Mouse (Mus musculus) hindbrain, embryonic 14.5 days (tissue): ENCODE measurements around the gene Hikeshi. TPM values are rescaled to one million over a fixed set of nuclear protein-coding genes. Genes with fewer than 3 reads are reported as not detected.

ENCODE experiments used
- ATAC-seq: fragments of 200-750 bp; cut with Nextera tagmentation; 2 replicates; pipeline ENCODE4 v1.8.0; 2017; ENCODE audit warnings: moderate number of reproducible peaks, mild to moderate bottlenecking, moderate TSS enrichment, moderate library complexity; ENCODE audit not compliant: low FRiP score
- DNase-seq: peaks from one replicate; pipeline ENCODE4 v3.0.0-alpha.2; 2015; ENCODE audit warnings: low spot score
- H3K27ac ChIP-seq: fragments of 300-500 bp; sonication (generic); 2 replicates; pipeline ENCODE4 v1.5.1; 2014; ENCODE audit warnings: mild to moderate bottlenecking, moderate library complexity
- H3K27me3 ChIP-seq: fragments of 300-500 bp; sonication (generic); 2 replicates; pipeline ENCODE4 v1.6.1; 2014; ENCODE audit warnings: mild to moderate bottlenecking, low read length, mixed read lengths; ENCODE audit not compliant: control insufficient read depth, insufficient read depth
- H3K36me3 ChIP-seq: fragments of 300-500 bp; sonication (generic); replicated peaks from 2 replicates; pipeline ENCODE4 v1.6.1; 2014; ENCODE audit not compliant: control insufficient read depth, insufficient read depth
- H3K4me1 ChIP-seq: fragments of 300-500 bp; sonication (generic); replicated peaks from 2 replicates; pipeline ENCODE4 v1.6.1; 2014; ENCODE audit warnings: antibody characterized with exemption, low read length, mixed read lengths; ENCODE audit not compliant: control insufficient read depth, insufficient read depth
- H3K4me2 ChIP-seq: fragments of 300-500 bp; sonication (generic); replicated peaks from 2 replicates; pipeline ENCODE4 v1.6.1; 2014; ENCODE audit warnings: mild to moderate bottlenecking, moderate library complexity
- H3K4me3 ChIP-seq: fragments of 300-500 bp; sonication (generic); replicated peaks from 2 replicates; pipeline ENCODE4 v1.5.1; 2014; ENCODE audit warnings: mild to moderate bottlenecking, low read length
- H3K9ac ChIP-seq: fragments of 300-500 bp; sonication (generic); 2 replicates; pipeline ENCODE4 v1.6.1; 2014
- H3K9me3 ChIP-seq: fragments of 300-500 bp; sonication (generic); 2 replicates; pipeline ENCODE4 v1.6.1; 2016; ENCODE audit warnings: low read length; ENCODE audit not compliant: control insufficient read depth
- WGBS: fragments of 180-500 bp; shearing (Covaris S2); extraction: QIAGEN DNeasy Blood & Tissue Kit; methylation state at CpG from one replicate; pipeline ENCODE4 v1.1.7; 2014; 5-methylcytosine and 5-hydroxymethylcytosine counted together
- polyA plus RNA-seq: library from polyadenylated mRNA; unstranded; fragments of >200 nt; fragmentation: Nextera tagmentation; extraction: Ambion mirVana; gene quantifications from 2 replicates; pipeline ENCODE4 v1.2.1, GENCODE M21; 2014

Gene Hikeshi
- 128 and 145 TPM in 2 replicates for polyA plus RNA-seq

DNA sequence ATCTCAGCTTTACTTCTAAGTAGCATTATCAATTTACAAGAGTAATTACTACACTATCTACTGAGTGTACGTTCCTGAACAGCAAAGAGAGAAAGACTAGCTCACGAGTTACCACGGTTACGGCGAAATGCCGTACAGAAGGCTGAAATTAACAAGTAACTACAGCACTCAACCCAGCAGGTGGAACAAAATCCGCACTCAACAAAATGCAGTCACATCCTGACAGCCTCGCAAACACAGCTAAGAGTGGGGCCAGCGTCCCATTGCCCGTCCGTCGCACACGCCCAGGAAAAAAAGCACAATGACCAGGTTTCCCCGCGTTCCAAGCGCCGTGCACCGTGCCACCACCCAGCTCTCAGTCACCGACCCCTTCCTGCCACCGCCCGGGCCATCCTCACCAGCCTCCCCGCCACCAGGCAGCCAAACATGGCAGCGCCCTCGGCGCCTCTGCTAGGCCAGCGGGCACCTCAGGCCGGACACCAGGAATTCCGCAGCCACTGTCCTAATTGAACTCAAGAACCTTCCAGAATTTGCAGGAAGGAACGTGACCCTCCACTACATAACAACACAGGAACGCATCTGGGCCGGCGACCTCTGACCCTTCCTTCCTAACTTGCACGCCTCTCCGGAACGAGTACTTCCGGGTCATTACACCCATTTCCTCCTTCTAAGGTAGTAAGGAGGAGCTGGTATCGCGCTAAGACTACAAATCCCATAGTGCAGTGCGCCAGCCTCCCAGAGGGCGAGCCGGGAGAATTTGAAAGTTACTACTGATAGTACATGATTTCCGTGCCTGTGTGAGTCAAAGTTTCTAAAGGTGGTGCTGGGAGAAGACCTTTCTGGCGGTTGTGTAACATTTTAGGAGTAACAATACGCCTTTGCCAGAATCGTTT is at the start of gene Hikeshi:
Hikeshi (minus strand) TSS at position 634 of the 893 bp plus-strand sequence.
- peak; percentile 99 for ATAC-seq
- peak within 1 kb of the TSS; percentile 81 for H3K9ac ChIP-seq
- under 1% methylated on average over 43 of the region's 45 CpGs for WGBS
- peak within 1 kb of the TSS; percentile 87 for H3K27ac ChIP-seq
- H3K27me3 ChIP-seq, result no peaks in the 10 kb centered on the region
- H3K4me1 ChIP-seq, result peaks cover 8% of the 10 kb centered on the region
- no peaks in the 10 kb centered on the region for H3K9me3 ChIP-seq
- H3K36me3 ChIP-seq, result no peaks in the 10 kb centered on the region
- peak within 1 kb of the TSS; percentile 77 for H3K4me2 ChIP-seq
- DNase-seq, result peak; percentile 98
- peak within 1 kb of the TSS; percentile 87 for H3K4me3 ChIP-seq

DNA sequence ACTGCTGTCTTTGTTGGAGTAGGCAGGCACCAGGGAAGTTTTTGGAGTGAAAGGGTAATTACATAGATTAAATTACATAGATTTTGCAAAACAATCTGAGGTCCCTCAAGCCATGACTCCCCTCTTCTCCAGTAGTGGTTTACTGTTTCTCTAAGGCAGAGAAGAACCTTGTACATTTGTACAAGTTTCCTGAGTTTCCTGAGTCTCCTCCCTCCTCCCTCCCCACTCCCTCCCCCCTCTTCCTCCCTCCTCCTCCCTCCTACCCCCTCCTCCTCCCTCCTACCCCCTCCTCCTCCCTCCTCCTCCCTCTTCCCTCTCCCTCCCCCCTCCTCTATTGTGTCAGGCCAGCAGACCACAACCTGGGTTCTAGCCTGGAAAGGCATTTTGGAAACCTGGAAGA is 43.4 kb upstream of the Hikeshi start:
- DNase-seq (no peak), ATAC-seq (no peak)
- Histone ChIP-seq H3K27me3 (no peaks in the 10 kb centered on the region), H3K36me3 (no peaks in the 10 kb centered on the region), H3K4me2 (no peak overlapping the region), H3K27ac (no peak overlapping the region), H3K4me1 (peaks cover 3% of the 10 kb centered on the region; the same call in 1 of the 2 replicates), H3K4me3 (no peak overlapping the region), H3K9ac (no peak overlapping the region), H3K9me3 (no peaks in the 10 kb centered on the region)

DNA sequence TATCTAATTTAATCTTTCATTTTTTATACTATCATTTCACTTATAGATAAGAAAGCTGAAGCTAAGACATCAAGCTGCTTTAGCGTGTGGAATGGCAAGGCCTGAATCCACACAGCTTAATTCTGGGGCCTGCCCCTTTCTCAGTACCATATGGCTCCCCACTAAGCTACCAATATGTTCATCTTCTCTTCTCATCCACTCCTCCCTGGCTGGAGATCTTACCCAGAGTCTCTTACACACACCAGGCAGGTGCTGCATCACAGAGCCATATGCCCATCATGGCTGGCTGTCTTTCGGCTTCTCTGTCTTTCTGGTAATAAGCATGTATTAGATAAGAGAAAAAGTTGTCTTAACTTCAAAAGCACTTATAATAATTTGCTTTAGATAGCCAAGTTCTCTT is 42.4 kb upstream of the Hikeshi start:
- 89% methylated on average over 2 of the region's 2 CpGs for WGBS

DNA sequence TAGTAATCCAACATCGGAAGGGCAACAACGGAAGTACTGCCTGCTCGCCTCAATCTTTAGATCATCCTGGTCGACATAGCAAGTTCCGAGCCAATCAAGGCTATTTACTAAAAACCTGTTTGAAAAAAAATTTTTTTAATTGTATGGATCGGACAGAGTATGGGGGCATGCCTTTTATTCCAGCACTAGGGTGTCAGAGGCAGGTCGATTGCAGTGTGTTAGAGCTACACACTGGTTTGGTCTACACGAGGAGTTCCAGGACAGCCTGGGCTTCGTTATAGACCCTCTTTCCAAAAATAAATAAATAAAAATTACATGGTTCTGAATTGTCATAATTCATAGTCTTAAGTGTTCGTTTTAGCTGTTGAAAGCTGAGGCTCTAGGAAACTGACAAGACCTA is 40.6 kb upstream of the Hikeshi start:
- peak overlapping the region; percentile 67 for H3K9ac ChIP-seq
- H3K9me3 ChIP-seq, result no peaks in the 10 kb centered on the region
- peak overlapping the region; percentile 79 for H3K4me3 ChIP-seq
- H3K36me3 ChIP-seq, result no peaks in the 10 kb centered on the region
- H3K27ac ChIP-seq, result peak overlapping the region; percentile 95
- H3K4me1 ChIP-seq, result peaks cover 13% of the 10 kb centered on the region
- ATAC-seq, result peak; percentile 29
- H3K4me2 ChIP-seq, result peak overlapping the region; percentile 80
- DNase-seq, result no peak
- no peaks in the 10 kb centered on the region for H3K27me3 ChIP-seq
- WGBS, result 14% methylated on average over 10 of the region's 10 CpGs

More for the DNA sequence above, 42.4 kb upstream of the Hikeshi start:
- ATAC-seq (no peak), DNase-seq (no peak)
- H3K4me2 ChIP-seq, result no peak overlapping the region
- no peaks in the 10 kb centered on the region for H3K27me3 ChIP-seq
- no peaks in the 10 kb centered on the region for H3K36me3 ChIP-seq
- no peaks in the 10 kb centered on the region for H3K9me3 ChIP-seq
- H3K4me1 ChIP-seq, result peaks cover 12% of the 10 kb centered on the region
- H3K27ac ChIP-seq, result no peak overlapping the region
- no peak overlapping the region for H3K9ac ChIP-seq
- H3K4me3 ChIP-seq, result no peak overlapping the region

DNA sequence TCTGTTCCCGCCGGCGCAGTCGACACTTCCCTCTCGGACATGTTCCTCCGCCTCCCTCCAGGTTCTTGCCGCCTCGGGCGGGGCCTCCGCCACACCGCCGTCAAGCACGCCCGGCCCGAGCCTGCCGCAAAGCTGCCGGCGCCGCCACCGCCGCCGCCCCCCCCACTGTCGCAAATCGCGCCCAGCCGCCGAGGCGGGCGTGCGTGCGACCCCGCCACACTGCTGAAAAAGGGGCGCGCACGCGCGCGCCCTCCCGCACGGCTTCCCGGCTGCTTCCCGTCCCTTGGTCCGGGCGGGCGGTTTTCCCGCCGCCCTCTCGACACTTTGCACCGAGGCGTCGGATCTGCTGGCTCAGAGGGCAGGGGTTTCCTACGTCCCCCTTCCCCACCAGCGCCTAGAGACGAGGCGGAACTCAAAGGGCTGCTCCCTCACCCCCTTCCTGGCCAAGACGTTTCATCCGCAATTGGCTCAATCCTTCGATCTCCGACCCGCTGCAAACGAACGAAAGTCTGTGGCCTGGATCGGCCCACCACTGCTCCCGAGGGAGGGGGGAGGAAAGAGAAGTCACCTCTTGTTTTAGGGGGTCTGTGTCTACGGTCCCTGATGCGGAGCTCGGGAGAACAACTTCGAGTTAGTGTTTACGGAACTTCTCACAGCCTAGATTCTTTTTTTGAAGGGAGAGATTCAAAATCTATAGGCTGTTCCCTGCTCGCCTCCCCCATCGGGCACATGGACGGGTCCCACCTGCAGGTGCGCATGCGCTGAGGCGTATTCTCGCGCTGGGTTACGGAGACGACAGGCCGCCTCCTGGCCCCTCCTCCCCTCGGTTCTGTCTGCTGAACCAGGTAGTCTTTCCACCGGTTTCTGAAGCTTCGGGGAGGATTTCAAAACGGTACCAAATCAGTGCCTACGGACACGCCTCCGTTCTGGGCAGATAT is 39.8 kb upstream of the Hikeshi start, which contains the start of gene Eed:
Eed (minus strand) TSS at position 499 of the 938 bp plus-strand sequence.
- WGBS, result under 1% methylated on average over 86 of the region's 87 CpGs
- no peaks in the 10 kb centered on the region for H3K27me3 ChIP-seq
- H3K9me3 ChIP-seq, result no peaks in the 10 kb centered on the region
- H3K4me3 ChIP-seq, result peak within 1 kb of the TSS; percentile 79
- peak within 1 kb of the TSS; percentile 95 for H3K27ac ChIP-seq
- H3K4me1 ChIP-seq, result peaks cover 13% of the 10 kb centered on the region
- DNase-seq (peak; percentile 97), ATAC-seq (peak; percentile 93)
- H3K9ac ChIP-seq, result peak within 1 kb of the TSS; percentile 67
- H3K36me3 ChIP-seq, result peaks cover 7% of the 10 kb centered on the region
- peak within 1 kb of the TSS; percentile 80 for H3K4me2 ChIP-seq

DNA sequence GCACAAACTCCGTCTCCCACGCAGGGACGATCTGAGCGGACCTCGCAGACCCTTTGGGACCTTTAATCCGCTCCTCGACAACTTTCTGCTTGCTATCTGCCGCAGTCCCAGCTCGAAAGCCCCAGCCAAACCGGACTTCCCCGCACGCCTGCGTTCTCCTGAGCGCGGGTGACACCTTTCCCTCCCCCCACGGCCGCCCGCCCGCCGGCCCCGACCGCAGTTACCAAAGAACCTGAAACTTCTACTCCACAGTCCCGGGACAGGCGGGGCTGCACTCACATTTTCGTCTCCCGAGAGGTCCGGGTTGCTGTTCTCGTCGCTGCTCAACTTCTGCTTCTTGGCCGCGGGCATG is 39.1 kb upstream of the Hikeshi start:
- ATAC-seq (no peak), DNase-seq (no peak)
- H3K9me3 ChIP-seq, result no peaks in the 10 kb centered on the region
- no peaks in the 10 kb centered on the region for H3K27me3 ChIP-seq
- peaks cover 12% of the 10 kb centered on the region for H3K36me3 ChIP-seq
- peak overlapping the region; percentile 79 for H3K4me3 ChIP-seq
- H3K27ac ChIP-seq, result peak overlapping the region; percentile 95
- under 1% methylated on average over 31 of the region's 31 CpGs for WGBS
- peak overlapping the region; percentile 80 for H3K4me2 ChIP-seq
- H3K9ac ChIP-seq, result peak overlapping the region; percentile 67
- H3K4me1 ChIP-seq, result peaks cover 13% of the 10 kb centered on the region

DNA sequence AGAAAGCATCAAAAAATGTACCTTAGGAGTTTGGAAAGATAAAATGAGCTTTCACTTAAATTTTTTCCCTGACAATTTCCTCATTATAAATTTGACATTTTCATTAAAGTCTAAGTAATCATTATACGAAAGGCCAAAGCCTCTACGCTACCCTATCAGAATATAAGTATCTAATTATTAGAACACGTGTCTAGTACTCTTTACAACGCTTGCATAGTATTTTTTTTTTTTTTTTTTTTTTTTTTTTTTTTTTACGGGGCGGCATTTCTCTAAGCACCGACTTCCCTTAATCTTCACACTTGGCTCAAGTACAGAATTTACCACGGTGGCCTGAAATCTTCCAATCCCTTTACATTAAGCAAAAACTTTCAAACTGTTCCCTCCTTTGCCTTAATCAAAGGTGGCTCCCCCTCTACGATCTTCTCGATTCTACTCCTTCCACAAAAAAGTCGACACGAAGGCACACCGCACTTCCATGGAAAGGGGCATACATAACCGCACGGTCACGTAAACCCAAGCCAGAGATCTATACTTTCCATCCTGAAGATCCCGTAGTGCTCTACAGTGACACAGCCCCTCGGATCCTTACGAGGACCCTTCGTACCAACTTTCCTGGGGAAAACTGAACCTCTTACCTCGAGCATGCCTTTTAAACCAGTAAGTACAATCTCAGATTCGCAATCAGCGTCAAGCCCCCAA is 38.6 kb upstream of the Hikeshi start:
- WGBS, result 5% methylated on average over 23 of the region's 23 CpGs
- Histone ChIP-seq H3K4me3 (peak overlapping the region; percentile 79), H3K9me3 (no peaks in the 10 kb centered on the region), H3K4me2 (peak overlapping the region; percentile 80), H3K27me3 (no peaks in the 10 kb centered on the region), H3K27ac (peak overlapping the region; percentile 95), H3K4me1 (peaks cover 13% of the 10 kb centered on the region), H3K36me3 (peaks cover 16% of the 10 kb centered on the region), H3K9ac (peak overlapping the region; percentile 67)
- no peak for DNase-seq
- no peak for ATAC-seq

DNA sequence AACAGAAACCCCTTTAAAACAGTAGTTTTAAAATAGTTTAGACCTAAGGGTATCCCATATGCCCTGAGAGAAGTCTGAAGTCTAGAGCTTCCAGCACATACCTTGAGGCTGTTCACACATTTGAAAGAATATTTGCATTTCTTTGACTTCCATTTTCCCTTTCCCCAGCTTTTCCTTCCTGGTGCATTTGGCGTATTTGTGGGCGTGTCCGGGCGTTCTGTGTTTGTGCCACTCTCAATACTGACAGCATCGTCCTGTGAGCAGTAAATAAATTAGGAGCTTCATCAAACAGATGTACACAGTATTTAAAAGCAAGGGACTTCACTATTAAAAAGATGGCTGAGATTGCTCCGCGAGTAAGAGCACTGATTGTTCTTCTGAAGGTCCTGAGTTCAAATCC is 35.8 kb upstream of the Hikeshi start:
- no peak for DNase-seq
- H3K36me3 ChIP-seq, result peaks cover 32% of the 10 kb centered on the region
- H3K27me3 ChIP-seq, result no peaks in the 10 kb centered on the region
- no peak for ATAC-seq
- no peak overlapping the region for H3K4me2 ChIP-seq
- no peak overlapping the region for H3K9ac ChIP-seq
- H3K9me3 ChIP-seq, result no peaks in the 10 kb centered on the region
- WGBS, result 95% methylated on average over 7 of the region's 7 CpGs
- no peak overlapping the region for H3K4me3 ChIP-seq
- H3K4me1 ChIP-seq, result peaks cover 10% of the 10 kb centered on the region
- H3K27ac ChIP-seq, result no peak overlapping the region
